Mouse (Mus musculus): ENCODE data around the gene Atp13a3. TPM values are rescaled to one million over a fixed set of nuclear protein-coding genes. Genes with fewer than 3 reads are reported as not detected.
"Not testable (repeated sequence)": the region's sequence is repeated elsewhere in the genome, so short reads cannot be mapped to it uniquely, and the experiment has no call there.

The Atp13a3 gene
- polyA plus RNA-seq (2015; fragmentation: Nextera tagmentation; extraction: Ambion mirVana): 6.2 and 6.5 TPM in 2 replicates

GRCm38 (mm10) chr16:30405925-30406670, at the start of gene Atp13a3:
Atp13a3 (minus strand) TSS chr16:30405975.
- Histone ChIP-seq H3K27me3 (no peaks in the 10 kb centered on the region), H3K4me3 (replicated peaks) (no peak within 1 kb of the TSS), H3K27ac (replicated peaks) (no peak within 1 kb of the TSS), H3K4me1 (replicated peaks) (peaks cover 37% of the 10 kb centered on the region), H3K4me2 (no peak within 1 kb of the TSS), H3K9ac (no peak within 1 kb of the TSS), H3K9me3 (replicated peaks) (no peaks in the 10 kb centered on the region), H3K36me3 (replicated peaks) (no peaks in the 10 kb centered on the region)
- ATAC-seq (ENCODE audit: insufficient read depth): no peak
- WGBS (ENCODE audit: insufficient replicate concordance): 57% methylated on average over 11 of the region's 11 CpGs

GRCm38 (mm10) chr16:30453213-30453975, 47.6 kb upstream of the Atp13a3 start:
- no peak overlapping the region for H3K9ac ChIP-seq

GRCm38 (mm10) chr16:30451174-30451573, 45.4 kb upstream of the Atp13a3 start:
- H3K4me3 ChIP-seq (replicated peaks); H3K9ac ChIP-seq; H3K27me3 ChIP-seq; H3K4me2 ChIP-seq; H3K36me3 ChIP-seq (replicated peaks); ATAC-seq (ENCODE audit: insufficient read depth); H3K9me3 ChIP-seq (replicated peaks); H3K27ac ChIP-seq (replicated peaks): not testable (repeated sequence)
- peaks cover 52% of the 10 kb centered on the region for H3K4me1 ChIP-seq (replicated peaks)
- 71% methylated on average over 2 of the region's 2 CpGs for WGBS (ENCODE audit: insufficient replicate concordance)

More at GRCm38 (mm10) chr16:30453213-30453975, 47.6 kb upstream of the Atp13a3 start:
- H3K4me3 ChIP-seq (replicated peaks): no peak overlapping the region
- no peak overlapping the region for H3K4me2 ChIP-seq
- H3K27ac ChIP-seq (replicated peaks): peak overlapping the region; percentile 67
- peaks cover 60% of the 10 kb centered on the region for H3K4me1 ChIP-seq (replicated peaks)
- WGBS (ENCODE audit: insufficient replicate concordance): 14% methylated on average over 5 of the region's 5 CpGs
- H3K9me3 ChIP-seq (replicated peaks): no peaks in the 10 kb centered on the region
- no peaks in the 10 kb centered on the region for H3K27me3 ChIP-seq
- ATAC-seq (ENCODE audit: insufficient read depth): peak; percentile 60; the same call in 1 of the 2 replicates
- H3K36me3 ChIP-seq (replicated peaks): no peaks in the 10 kb centered on the region

GRCm38 (mm10) chr16:30449017-30449416, 43.2 kb upstream of the Atp13a3 start:
- no peaks in the 10 kb centered on the region for H3K36me3 ChIP-seq (replicated peaks)
- peaks cover 33% of the 10 kb centered on the region for H3K4me1 ChIP-seq (replicated peaks)
- H3K27me3 ChIP-seq: no peaks in the 10 kb centered on the region
- no peak for ATAC-seq (ENCODE audit: insufficient read depth)
- H3K9me3 ChIP-seq (replicated peaks): no peaks in the 10 kb centered on the region
- no peak overlapping the region for H3K9ac ChIP-seq
- no peak overlapping the region for H3K27ac ChIP-seq (replicated peaks)
- 81% methylated on average over 1 of the region's 1 CpGs for WGBS (ENCODE audit: insufficient replicate concordance)
- H3K4me2 ChIP-seq: no peak overlapping the region
- H3K4me3 ChIP-seq (replicated peaks): no peak overlapping the region

GRCm38 (mm10) chr16:30448169-30448568, 42.4 kb upstream of the Atp13a3 start:
- Histone ChIP-seq H3K4me3 (replicated peaks) (no peak overlapping the region), H3K9me3 (replicated peaks) (no peaks in the 10 kb centered on the region), H3K9ac (no peak overlapping the region), H3K4me1 (replicated peaks) (peaks cover 25% of the 10 kb centered on the region), H3K27me3 (no peaks in the 10 kb centered on the region), H3K27ac (replicated peaks) (no peak overlapping the region; the same call in 1 of the 2 replicates), H3K4me2 (no peak overlapping the region), H3K36me3 (replicated peaks) (no peaks in the 10 kb centered on the region)
- peak; percentile 69 for ATAC-seq (ENCODE audit: insufficient read depth)
- WGBS (ENCODE audit: insufficient replicate concordance): 59% methylated on average over 3 of the region's 3 CpGs

- Histone ChIP-seq H3K27ac (replicated peaks) (no peak overlapping the region; the same call in 1 of the 2 replicates), H3K4me2 (no peak overlapping the region)
- 41% methylated on average over 4 of the region's 4 CpGs for WGBS (ENCODE audit: insufficient replicate concordance)
Measured at GRCm38 (mm10) chr16:30447642-30448041, 41.9 kb upstream of the Atp13a3 start.

GRCm38 (mm10) chr16:30443411-30443810, 37.6 kb upstream of the Atp13a3 start:
- H3K4me1 ChIP-seq (replicated peaks): peaks cover 19% of the 10 kb centered on the region
- H3K4me3 ChIP-seq (replicated peaks): no peak overlapping the region
- whole genome bisulfite sequencing (ENCODE audit: insufficient replicate concordance): 67% methylated on average over 8 of the region's 8 CpGs
- H3K36me3 ChIP-seq (replicated peaks): no peaks in the 10 kb centered on the region
- H3K9ac ChIP-seq: no peak overlapping the region
- no peaks in the 10 kb centered on the region for H3K9me3 ChIP-seq (replicated peaks)
- ATAC-seq (ENCODE audit: insufficient read depth): no peak
- no peak overlapping the region for H3K4me2 ChIP-seq
- H3K27me3 ChIP-seq: no peaks in the 10 kb centered on the region
- H3K27ac ChIP-seq (replicated peaks): no peak overlapping the region

More at GRCm38 (mm10) chr16:30447642-30448041, 41.9 kb upstream of the Atp13a3 start:
- Histone ChIP-seq H3K9me3 (replicated peaks) (no peaks in the 10 kb centered on the region), H3K27me3 (no peaks in the 10 kb centered on the region), H3K4me1 (replicated peaks) (peaks cover 24% of the 10 kb centered on the region), H3K4me3 (replicated peaks) (no peak overlapping the region), H3K9ac (no peak overlapping the region), H3K36me3 (replicated peaks) (no peaks in the 10 kb centered on the region)
- no peak for ATAC-seq (ENCODE audit: insufficient read depth)

- Histone ChIP-seq H3K9ac (no peak overlapping the region), H3K27me3 (no peaks in the 10 kb centered on the region), H3K4me2 (no peak overlapping the region), H3K27ac (replicated peaks) (no peak overlapping the region), H3K9me3 (replicated peaks) (no peaks in the 10 kb centered on the region), H3K4me1 (replicated peaks) (peaks cover 10% of the 10 kb centered on the region), H3K4me3 (replicated peaks) (no peak overlapping the region), H3K36me3 (replicated peaks) (no peaks in the 10 kb centered on the region)
- no peak for ATAC-seq (ENCODE audit: insufficient read depth)
- WGBS (ENCODE audit: insufficient replicate concordance): 71% methylated on average over 2 of the region's 2 CpGs
Measured at GRCm38 (mm10) chr16:30442451-30442850, 36.7 kb upstream of the Atp13a3 start.

GRCm38 (mm10) chr16:30441409-30441808, 35.6 kb upstream of the Atp13a3 start:
- 68% methylated on average over 4 of the region's 4 CpGs for WGBS (ENCODE audit: insufficient replicate concordance)
- no peak overlapping the region for H3K4me3 ChIP-seq (replicated peaks)
- no peak for ATAC-seq (ENCODE audit: insufficient read depth)
- no peak overlapping the region for H3K4me2 ChIP-seq
- peaks cover 3% of the 10 kb centered on the region; the same call in 1 of the 2 replicates for H3K4me1 ChIP-seq (replicated peaks)
- H3K9ac ChIP-seq: no peak overlapping the region
- H3K27ac ChIP-seq (replicated peaks): no peak overlapping the region
- H3K9me3 ChIP-seq (replicated peaks): no peaks in the 10 kb centered on the region
- H3K27me3 ChIP-seq: no peaks in the 10 kb centered on the region
- no peaks in the 10 kb centered on the region for H3K36me3 ChIP-seq (replicated peaks)

- no peaks in the 10 kb centered on the region for H3K9me3 ChIP-seq (replicated peaks)
- no peaks in the 10 kb centered on the region for H3K36me3 ChIP-seq (replicated peaks)
- H3K4me1 ChIP-seq (replicated peaks): peaks cover 3% of the 10 kb centered on the region; the same call in 1 of the 2 replicates
- H3K9ac ChIP-seq: no peak overlapping the region
- H3K27ac ChIP-seq (replicated peaks): no peak overlapping the region
- 75% methylated on average over 5 of the region's 5 CpGs for WGBS (ENCODE audit: insufficient replicate concordance)
- no peaks in the 10 kb centered on the region for H3K27me3 ChIP-seq
- H3K4me2 ChIP-seq: no peak overlapping the region
- ATAC-seq (ENCODE audit: insufficient read depth): no peak
- no peak overlapping the region for H3K4me3 ChIP-seq (replicated peaks)
Measured at GRCm38 (mm10) chr16:30439841-30440240, 34.1 kb upstream of the Atp13a3 start.

- H3K9ac ChIP-seq: no peak overlapping the region
- no peaks in the 10 kb centered on the region for H3K27me3 ChIP-seq
- H3K4me3 ChIP-seq (replicated peaks): no peak overlapping the region
- no peak overlapping the region for H3K27ac ChIP-seq (replicated peaks)
- no peak for ATAC-seq (ENCODE audit: insufficient read depth)
- H3K4me2 ChIP-seq: no peak overlapping the region
- no peaks in the 10 kb centered on the region for H3K36me3 ChIP-seq (replicated peaks)
- no peaks in the 10 kb centered on the region for H3K9me3 ChIP-seq (replicated peaks)
- 43% methylated on average over 6 of the region's 6 CpGs for WGBS (ENCODE audit: insufficient replicate concordance)
- H3K4me1 ChIP-seq (replicated peaks): peaks cover 3% of the 10 kb centered on the region; the same call in 1 of the 2 replicates
Measured at GRCm38 (mm10) chr16:30439411-30439810, 33.6 kb upstream of the Atp13a3 start.

Data from liver, embryonic 15.5 days (tissue).